14 mouse cellular contexts compared by ENCODE assay signal in genomic region chr5:104979040-104979513, GRCm38 (mm10). TPM values are rescaled to one million over a fixed set of nuclear protein-coding genes. Genes with fewer than 3 reads are reported as not detected.
DNase-seq lines count a peak whose midpoint lies in the region.
"Had no signal": no experiment of that assay in that cellular context is flagged by ENCODE, and none has a peak within 500 bp of the region (broad histone marks: within the 10 kb centered on the region; RNA-seq: fewer than 3 reads in every experiment).

No protein-coding gene starts in this region.

- H3K4me3 ChIP-seq in megakaryocyte, embryonic 14.5 days (replicated peaks), result peak overlapping the region; percentile 12
- H3K4me3 ChIP-seq: hindbrain, embryonic 12.5 days; midbrain, embryonic 13.5 days; neural tube, embryonic 12.5 days had no signal

- no peaks in the 10 kb centered on the region for H3K9me3 ChIP-seq in megakaryocyte, embryonic 14.5 days
- H3K9me3 ChIP-seq: hindbrain, embryonic 12.5 days; midbrain, embryonic 13.5 days; neural tube, embryonic 12.5 days had no signal

- H3K36me3 ChIP-seq in megakaryocyte, embryonic 14.5 days (replicated peaks; ENCODE audit: low read length), result no peaks in the 10 kb centered on the region
- H3K36me3 ChIP-seq: hindbrain, embryonic 12.5 days; midbrain, embryonic 13.5 days; neural tube, embryonic 12.5 days had no signal

- peaks cover 26% of the 10 kb centered on the region for H3K4me1 ChIP-seq in megakaryocyte, embryonic 14.5 days
- H3K4me1 ChIP-seq: hindbrain, embryonic 12.5 days; midbrain, embryonic 13.5 days; neural tube, embryonic 12.5 days had no signal

- H3K27me3 ChIP-seq in megakaryocyte, embryonic 14.5 days (replicated peaks), result no peaks in the 10 kb centered on the region
- H3K27me3 ChIP-seq: hindbrain, embryonic 12.5 days; midbrain, embryonic 13.5 days; neural tube, embryonic 12.5 days had no signal

- DNase-seq in right cerebral cortex, postnatal 10 days (ENCODE audit: low spot score in 2 of 2), result peak; percentile 23 to 24
- DNase-seq in right cerebral cortex, postnatal 25 days, result no peak
- peak; percentile 5 to 6 for DNase-seq in layer of hippocampus, postnatal 14 days (ENCODE audit: low spot score in 2 of 2)
- DNase-seq in thymus, postnatal 36 days, result peak; percentile 35 to 59
- DNase-seq in ovary, postnatal 36 days (ENCODE audit: low spot score), result no peak
- DNase-seq in Muller cell, postnatal 12 days (ENCODE audit: inconsistent ontology term), result no peak
- DNase-seq: adrenal gland, postnatal 10 days; kidney, adult 18-20 months; kidney, postnatal 4 days; lung, postnatal 10 days had no signal

RNA-seq across cellular contexts. Expression of gene Abcg3, which starts 3.4 kb away (rescaled TPM):
- under 1 TPM in 1 of 2 experiments, not detected in 1; 0.14 TPM for total RNA-seq in layer of hippocampus, postnatal 14 days (2021)
- polyA plus RNA-seq in megakaryocyte, embryonic 14.5 days (2012; ENCODE audit: insufficient read depth, low replicate concordance), result 0.35 TPM in 1 of 2 replicates, not detected in the other

Comparison
In these comparisons a context has a peak if more than half of its experiments do, and no peak if none do; other contexts are left out.
1. DNase-seq: peak in right cerebral cortex, postnatal 10 days (2 of 2), layer of hippocampus, postnatal 14 days (2 of 2) and thymus, postnatal 36 days (2 of 2); none in right cerebral cortex, postnatal 25 days (single experiment), ovary, postnatal 36 days (single experiment) and Muller cell, postnatal 12 days (single experiment).